Mouse (Mus musculus) MEL (cell line): Measurements from ENCODE around the gene Gtsf1l. TPM values are rescaled to one million over a fixed set of nuclear protein-coding genes. Genes with fewer than 3 reads are reported as not detected.

Source experiments
- DNase-seq: peaks from one replicate; pipeline ENCODE4 v3.0.0; 2011; ENCODE audit warnings: low read depth, low spot score
- H3K27ac ChIP-seq: 2 replicates; pipeline ENCODE4 v1.5.1; 2012; ENCODE audit warnings: low read depth, mild to moderate bottlenecking, control low read depth, low read length, moderate library complexity; ENCODE audit not compliant: control insufficient read depth
- H3K27me3 ChIP-seq, 2 experiments: fragments of 150-350 bp in 1 of 2; sonication (generic) in 1 of 2; 2 replicates each; pipeline ENCODE4 v1.6.1; 2012; ENCODE audit warnings: low read length in 2 of 2, mild to moderate bottlenecking in 2 of 2, improper control_type of control experiment in 1 of 2, moderate library complexity in 1 of 2; ENCODE audit not compliant: insufficient read depth in 2 of 2, control insufficient read depth in 1 of 2
- H3K36me3 ChIP-seq, 2 experiments: 2 replicates each; pipeline ENCODE4 v1.6.1; 2012 to 2014; ENCODE audit warnings: low read length in 2 of 2, improper control_type of control experiment in 1 of 2, inconsistent platforms in 1 of 2, mild to moderate bottlenecking in 1 of 2; ENCODE audit not compliant: insufficient read depth in 2 of 2, control insufficient read depth in 1 of 2
- H3K4me1 ChIP-seq, 2 experiments: fragments of 150-350 bp in 1 of 2; sonication (generic) in 1 of 2; 2 replicates each; pipeline ENCODE4 v1.6.1; 2012; ENCODE audit warnings: low read length in 2 of 2, improper control_type of control experiment in 1 of 2, mild to moderate bottlenecking in 1 of 2; ENCODE audit not compliant: insufficient read depth in 2 of 2, control insufficient read depth in 1 of 2
- H3K4me3 ChIP-seq, 2 experiments: fragments of 150-350 bp in 1 of 2; sonication (generic) in 1 of 2; 2 replicates each; pipeline ENCODE4 v1.5.1; 2012; ENCODE audit warnings: low read depth in 2 of 2, low read length in 2 of 2, mild to moderate bottlenecking in 2 of 2, moderate library complexity in 2 of 2, control low read depth in 1 of 2, improper control_type of control experiment in 1 of 2; ENCODE audit not compliant: control insufficient read depth in 1 of 2, insufficient read depth in 1 of 2
- H3K79me2 ChIP-seq: 2 replicates; pipeline ENCODE4 v1.6.1; 2012; ENCODE audit warnings: mild to moderate bottlenecking, low read length, moderate library complexity; ENCODE audit not compliant: control insufficient read depth, poor library complexity, insufficient read depth
- H3K9ac ChIP-seq: 2 replicates; pipeline ENCODE4 v1.6.1; 2012; ENCODE audit warnings: low read depth, mild to moderate bottlenecking, control low read depth, low read length, moderate library complexity; ENCODE audit not compliant: control insufficient read depth, poor library complexity, severe bottlenecking
- H3K9me3 ChIP-seq: fragments of 150-350 bp; sonication (generic); replicated peaks from 2 replicates; pipeline ENCODE4 v1.6.1; 2012; ENCODE audit warnings: mild to moderate bottlenecking, low read length, improper control_type of control experiment, moderate library complexity; ENCODE audit not compliant: insufficient read depth
- E2F4 ChIP-seq: IDR thresholded peaks from 2 replicates; pipeline ENCODE4 v1.6.1; 2011; ENCODE audit warnings: low read depth, low read length, improper control_type of control experiment, borderline replicate concordance
- ELF1 ChIP-seq: IDR thresholded peaks from 2 replicates; pipeline ENCODE4 v1.6.1; 2014; ENCODE audit warnings: low read depth, mild to moderate bottlenecking, inconsistent platforms, low read length, improper control_type of control experiment, moderate library complexity
- ETS1 ChIP-seq: IDR thresholded peaks from 2 replicates; pipeline ENCODE4 v1.6.1; 2012; ENCODE audit warnings: low read depth, mild to moderate bottlenecking, inconsistent platforms, low read length, improper control_type of control experiment, moderate library complexity
- GABPA ChIP-seq: IDR thresholded peaks from 2 replicates; pipeline ENCODE4 v1.6.1; 2012; ENCODE audit warnings: low read depth, mild to moderate bottlenecking, inconsistent platforms, low read length, improper control_type of control experiment, moderate library complexity
- HCFC1 ChIP-seq: IDR thresholded peaks from 2 replicates; pipeline ENCODE4 v1.6.1; 2012; ENCODE audit warnings: low read depth, mild to moderate bottlenecking, inconsistent platforms, low read length, improper control_type of control experiment, moderate library complexity
- KAT2A ChIP-seq: conservative IDR thresholded peaks from 2 replicates; pipeline ENCODE4 v1.6.1; 2012; ENCODE audit warnings: low read depth, low read length, improper control_type of control experiment, inconsistent platforms
- MAX ChIP-seq: IDR thresholded peaks from 2 replicates; pipeline ENCODE4 v1.6.1; 2011; ENCODE audit warnings: low read length, improper control_type of control experiment
- MAZ ChIP-seq: IDR thresholded peaks from 2 replicates; pipeline ENCODE4 v1.6.1; 2012; ENCODE audit warnings: low read depth, mild to moderate bottlenecking, inconsistent platforms, low read length, improper control_type of control experiment
- MEF2A ChIP-seq: IDR thresholded peaks from 2 replicates; pipeline ENCODE4 v1.6.1; 2014; ENCODE audit warnings: low read depth, mild to moderate bottlenecking, inconsistent platforms, low read length, improper control_type of control experiment; ENCODE audit not compliant: poor library complexity, insufficient replicate concordance, severe bottlenecking; ENCODE audit errors: extremely low read depth
- MYB ChIP-seq: IDR thresholded peaks from 2 replicates; pipeline ENCODE4 v1.6.1; 2011; ENCODE audit warnings: mild to moderate bottlenecking, low read depth, low read length, improper control_type of control experiment
- MYC ChIP-seq: IDR thresholded peaks from 2 replicates; pipeline ENCODE4 v1.6.1; 2011; ENCODE audit warnings: low read depth, mild to moderate bottlenecking, low read length, improper control_type of control experiment, moderate library complexity
- NELFE ChIP-seq: IDR thresholded peaks from 2 replicates; pipeline ENCODE4 v1.6.1; 2011; ENCODE audit warnings: low read depth, low read length, improper control_type of control experiment
- NRF1 ChIP-seq: IDR thresholded peaks from 2 replicates; pipeline ENCODE4 v1.6.1; 2014; ENCODE audit warnings: low read depth, mild to moderate bottlenecking, inconsistent platforms, low read length, improper control_type of control experiment, moderate library complexity; ENCODE audit not compliant: poor library complexity, insufficient read depth, severe bottlenecking
- SIN3A ChIP-seq: IDR thresholded peaks from 2 replicates; pipeline ENCODE4 v1.6.1; 2012; ENCODE audit warnings: low read length, improper control_type of control experiment, inconsistent platforms
- SMC3 ChIP-seq: IDR thresholded peaks from 2 replicates; pipeline ENCODE4 v1.6.1; 2011; ENCODE audit warnings: low read depth, low read length, improper control_type of control experiment
- TAL1 ChIP-seq: IDR thresholded peaks from 2 replicates; pipeline ENCODE4 v1.6.1; 2012; ENCODE audit warnings: mild to moderate bottlenecking, inconsistent platforms, low read length, moderate library complexity, mixed read lengths
- TBP ChIP-seq: IDR thresholded peaks from 2 replicates; pipeline ENCODE4 v1.8.0; 2011; ENCODE audit warnings: low read depth, low read length, improper control_type of control experiment
- TCF12 ChIP-seq: IDR thresholded peaks from 2 replicates; pipeline ENCODE4 v1.6.1; 2014; ENCODE audit warnings: low read depth, mild to moderate bottlenecking, inconsistent platforms, low read length, improper control_type of control experiment, moderate library complexity
- USF2 ChIP-seq, 2 experiments: IDR thresholded peaks; 2 replicates each; pipeline ENCODE4 v1.6.1; 2011 to 2012; ENCODE audit warnings: improper control_type of control experiment in 2 of 2, low read length in 2 of 2, borderline replicate concordance in 1 of 2, inconsistent platforms in 1 of 2, low read depth in 1 of 2, mild to moderate bottlenecking in 1 of 2; ENCODE audit not compliant: insufficient read depth in 1 of 2
- ZC3H11A ChIP-seq: IDR thresholded peaks from 2 replicates; pipeline ENCODE4 v1.6.1; 2012; ENCODE audit warnings: low read depth, mild to moderate bottlenecking, inconsistent platforms, low read length, improper control_type of control experiment
- ZMIZ1 ChIP-seq: IDR thresholded peaks from 2 replicates; pipeline ENCODE4 v1.6.1; 2012; ENCODE audit warnings: low read depth, mild to moderate bottlenecking, inconsistent platforms, low read length, improper control_type of control experiment, moderate library complexity
- polyA plus RNA-seq, 2 experiments: library from polyadenylated mRNA; stranded (reverse) in 1 of 2; unstranded in 1 of 2; fragments of >175 nt in 1 of 2; fragments of >200 nt in 1 of 2; gene quantifications; 2 replicates each; pipeline versions ENCODE4 v1.2.1 to v1.2.4; 2012; ENCODE audit warnings: low replicate concordance in 2 of 2, low read depth in 1 of 2; ENCODE audit not compliant: insufficient read length in 2 of 2, insufficient read depth in 1 of 2, missing spikeins in 1 of 2
- total RNA-seq: library from RNA; depleted of rRNA; stranded (reverse); fragments of 300-350 nt; gene quantifications from 2 replicates; pipeline ENCODE4 v1.2.3, GENCODE M21; 2012

Gene Gtsf1l
- total and polyA plus RNA-seq, 3 experiments = not detected

DNA sequence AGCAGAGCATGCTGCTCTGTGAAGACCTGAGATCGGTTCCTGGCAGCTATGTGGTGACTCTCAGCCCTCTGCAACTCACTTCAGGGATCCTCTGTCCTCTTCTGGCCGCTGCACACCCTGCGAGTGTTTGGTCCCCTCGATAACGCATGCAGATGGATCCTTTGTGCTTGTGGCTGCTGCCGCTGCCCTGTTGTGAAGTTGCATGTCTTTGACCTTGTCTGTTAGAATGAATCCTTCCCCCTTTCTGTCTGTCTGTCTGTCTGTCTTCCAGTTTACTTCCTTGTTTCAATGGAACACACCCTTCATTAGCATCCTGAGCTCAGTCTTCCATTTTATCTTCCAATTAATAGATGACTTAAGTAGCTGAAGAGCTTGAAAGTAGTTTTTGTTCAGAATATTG is 21.3 kb downstream of the Gtsf1l start:
- Histone ChIP-seq H3K36me3 (peaks cover 4 to 25% of the 10 kb centered on the region in 2 experiments), H3K27me3 (no peaks in the 10 kb centered on the region), H3K79me2 (no peaks in the 10 kb centered on the region), H3K4me1 (peaks cover under 1 to 4% of the 10 kb centered on the region in 2 experiments; a peak in 3 of 4 replicates), H3K27ac (no peak overlapping the region), H3K9me3 (no peaks in the 10 kb centered on the region), H3K9ac (no peak overlapping the region), H3K4me3 (no peak overlapping the region)
- peak; percentile 28 for DNase-seq
- TF ChIP-seq TCF12 (no peak), GABPA (no peak), MYC (no peak), NELFE (no peak), MAX (no peak), MYB (no peak)

DNA sequence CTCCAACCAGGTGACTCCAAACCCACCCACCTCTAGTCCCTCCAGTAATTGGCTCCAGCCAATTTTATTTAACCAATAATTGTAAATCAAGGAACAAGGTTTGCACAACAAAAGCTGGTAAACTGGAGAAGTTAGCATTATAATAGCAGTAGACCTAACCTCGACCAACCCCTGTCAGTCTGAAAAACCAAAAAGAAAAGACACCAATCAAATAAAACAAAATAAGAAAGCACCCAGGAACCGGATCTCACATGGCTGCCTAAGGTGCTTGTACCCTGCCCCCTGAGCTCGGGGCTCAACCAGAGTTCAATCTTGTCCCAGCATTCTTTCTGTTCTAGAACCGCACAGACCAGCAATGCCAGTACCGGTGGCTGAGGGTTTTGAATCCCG is 25.5 kb downstream of the Gtsf1l start:
- Histone ChIP-seq H3K27ac (no peak overlapping the region), H3K9ac (no peak overlapping the region), H3K9me3 (no peaks in the 10 kb centered on the region), H3K36me3 (peaks cover 14 to 16% of the 10 kb centered on the region in 2 experiments), H3K27me3 (no peaks in the 10 kb centered on the region), H3K4me1 (peaks cover 3 to 7% of the 10 kb centered on the region in 2 experiments; a peak in 3 of 4 replicates), H3K79me2 (peaks cover 23% of the 10 kb centered on the region), H3K4me3 (no peak overlapping the region)
- TF ChIP-seq SIN3A = no peak
- no peak for TF ChIP-seq E2F4
- TF ChIP-seq NRF1 = no peak
- TF ChIP-seq KAT2A = no peak
- TF ChIP-seq MAZ = no peak
- no peak for TF ChIP-seq HCFC1
- TF ChIP-seq NELFE = no peak
- no peak for TF ChIP-seq TAL1
- no peak for TF ChIP-seq ETS1
- TF ChIP-seq ZMIZ1 = no peak
- no peak for TF ChIP-seq ELF1
- no peak for TF ChIP-seq SMC3
- no peak for TF ChIP-seq USF2 (IDR thresholded peaks at IDR 0.05; ENCODE audit: borderline replicate concordance in 1 of 2, insufficient read depth in 1 of 2, low read depth in 1 of 2, low read length in 2 of 2)
- no peak for TF ChIP-seq TBP
- no peak for TF ChIP-seq MYC
- no peak for TF ChIP-seq MAX
- TF ChIP-seq MEF2A = no peak
- TF ChIP-seq MYB = no peak
- TF ChIP-seq ZC3H11A = no peak
- DNase-seq = no peak
